Mouse (Mus musculus) heart, adult 11 months (tissue): Measurements from ENCODE around the gene Katnal1.

ENCODE experiments used
- DNase-seq: peaks from one replicate; pipeline ENCODE4 v3.0.0; 2022

Katnal1 gene

DNA sequence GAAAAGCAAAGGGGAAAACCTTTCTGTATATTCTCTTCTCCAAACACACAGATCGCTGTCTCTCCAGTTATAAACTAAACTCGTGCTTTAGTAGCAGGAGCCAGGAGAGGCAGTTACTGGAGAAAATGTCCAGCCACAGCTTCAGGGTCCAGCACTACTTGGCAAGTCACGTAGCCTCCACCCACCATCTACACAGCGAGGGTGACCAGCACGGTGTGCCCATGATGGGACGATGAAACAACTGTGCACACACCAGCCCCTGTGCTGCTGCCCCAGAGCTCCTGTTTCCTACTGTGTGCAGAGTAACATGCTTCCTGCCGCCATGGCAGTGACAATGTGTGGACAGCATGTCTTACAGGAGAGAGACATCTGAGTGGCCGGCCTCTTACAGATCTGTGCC lies 56.0 kb downstream of the Katnal1 start:
- peak; percentile 88 for DNase-seq

- no peak for DNase-seq
These were observed 59.5 kb downstream of the Katnal1 start for GRCm38 (mm10) chr5:148869583-148869982.

DNA sequence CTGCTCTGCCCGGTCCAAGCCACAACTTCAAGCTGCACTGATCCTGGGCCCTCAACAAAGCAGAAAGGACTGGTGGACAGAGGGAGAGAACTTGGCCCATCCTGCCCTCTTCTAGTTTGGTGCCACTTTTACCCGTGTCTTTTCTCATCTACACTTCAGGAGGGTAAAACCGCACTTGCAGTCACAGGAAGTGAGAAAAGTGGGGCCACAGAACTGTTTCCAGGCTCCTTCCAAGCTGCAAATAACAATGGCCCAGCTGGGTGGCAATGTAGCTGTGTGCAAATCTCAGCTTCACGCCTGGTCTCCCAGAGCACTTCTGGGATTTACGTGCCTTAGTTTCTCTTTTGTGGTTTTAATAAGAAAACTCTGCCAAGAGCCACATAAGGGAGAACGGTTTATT lies 61.4 kb downstream of the Katnal1 start:
- DNase-seq, result no peak

DNA sequence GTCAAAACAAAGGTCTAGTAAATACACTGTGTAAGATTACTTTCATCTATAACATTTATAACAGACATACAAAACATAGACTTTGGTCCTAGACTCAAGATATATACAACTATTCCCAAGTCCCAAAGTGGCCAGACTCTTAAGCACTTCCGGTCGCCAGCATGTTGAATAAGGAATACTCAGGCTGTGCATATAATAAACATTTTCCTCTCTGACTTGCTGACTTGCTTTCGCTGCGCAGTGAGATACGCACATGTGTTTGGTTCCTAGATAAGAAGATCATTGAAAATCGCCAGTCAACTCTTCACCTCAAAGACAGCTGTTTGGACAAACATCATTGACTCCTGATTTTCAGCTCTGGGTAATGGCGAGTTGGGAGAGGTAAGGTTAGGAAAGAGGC lies 61.9 kb downstream of the Katnal1 start:
- DNase-seq, result no peak

GRCm38 (mm10) chr5:148866571-148866970 lies 62.5 kb downstream of the Katnal1 start:
- peak; percentile 71 for DNase-seq

DNA sequence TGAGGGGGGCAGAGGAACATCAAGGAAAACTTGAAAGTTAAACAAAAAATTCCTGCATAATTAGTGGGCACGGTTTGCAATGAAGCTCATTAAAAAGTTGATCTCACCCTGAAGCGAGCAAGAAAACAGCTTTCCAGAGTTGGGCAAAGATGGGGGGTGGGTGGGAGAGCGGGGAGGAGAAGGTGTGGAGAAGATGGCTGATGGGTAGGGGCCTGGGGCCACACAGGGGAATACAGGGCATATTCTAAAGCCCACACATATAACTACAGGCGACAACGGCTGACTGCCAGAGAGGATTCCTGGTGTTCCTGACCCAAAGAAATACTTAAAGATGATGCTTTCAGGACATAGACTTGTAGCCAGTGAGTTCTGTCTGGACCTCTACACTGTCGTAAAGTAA lies 65.7 kb downstream of the Katnal1 start:
- DNase-seq, result no peak

- no peak for DNase-seq
These were observed 66.3 kb downstream of the Katnal1 start for GRCm38 (mm10) chr5:148862853-148863252.

- DNase-seq, result no peak
These were observed 67.0 kb downstream of the Katnal1 start for GRCm38 (mm10) chr5:148862136-148862535.

GRCm38 (mm10) chr5:148857522-148857921 lies 71.6 kb downstream of the Katnal1 start:
- no peak for DNase-seq

DNA sequence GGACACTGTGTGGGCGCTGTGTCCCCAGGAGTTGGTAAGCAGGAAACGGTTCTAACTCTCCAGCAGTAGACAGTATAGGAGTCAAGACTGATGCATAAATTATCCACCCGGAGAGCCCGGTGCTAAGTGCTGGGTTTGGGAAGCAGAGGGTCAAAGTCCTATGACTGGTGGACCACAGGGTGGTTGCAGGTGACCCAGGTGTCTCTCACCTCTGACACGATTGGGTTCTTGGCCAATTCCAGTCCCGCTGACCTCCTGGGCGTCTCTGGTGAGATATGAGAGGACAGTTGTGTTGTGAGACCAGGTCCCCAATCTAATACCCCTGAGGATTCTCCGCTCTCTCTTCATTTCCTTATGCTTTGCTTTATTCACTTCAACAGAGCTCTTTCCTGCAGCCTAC lies 74.1 kb downstream of the Katnal1 start:
- DNase-seq, result no peak

GRCm38 (mm10) chr5:148854166-148854565 lies 75.0 kb downstream of the Katnal1 start:
- DNase-seq, result no peak

DNA sequence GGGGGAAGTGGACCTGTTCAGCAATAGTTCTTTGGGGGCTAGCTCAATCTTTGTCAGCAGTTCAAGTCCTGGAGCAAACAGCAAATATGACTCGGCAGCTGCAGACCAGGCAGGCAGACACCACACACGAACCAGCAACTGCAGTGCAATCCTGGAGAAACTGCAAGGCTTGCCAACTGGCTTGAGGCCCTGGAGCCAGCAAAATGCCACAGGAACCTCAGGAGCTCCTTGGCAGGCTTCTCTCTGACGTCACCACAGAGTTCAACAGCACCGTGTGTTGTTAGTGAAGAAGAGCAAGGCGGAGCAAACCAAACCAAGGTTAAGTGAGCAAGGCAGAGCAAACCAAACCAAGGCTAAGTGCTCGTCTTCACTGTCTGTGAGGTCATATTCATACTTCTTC lies 79.6 kb downstream of the Katnal1 start:
- no peak for DNase-seq

DNA sequence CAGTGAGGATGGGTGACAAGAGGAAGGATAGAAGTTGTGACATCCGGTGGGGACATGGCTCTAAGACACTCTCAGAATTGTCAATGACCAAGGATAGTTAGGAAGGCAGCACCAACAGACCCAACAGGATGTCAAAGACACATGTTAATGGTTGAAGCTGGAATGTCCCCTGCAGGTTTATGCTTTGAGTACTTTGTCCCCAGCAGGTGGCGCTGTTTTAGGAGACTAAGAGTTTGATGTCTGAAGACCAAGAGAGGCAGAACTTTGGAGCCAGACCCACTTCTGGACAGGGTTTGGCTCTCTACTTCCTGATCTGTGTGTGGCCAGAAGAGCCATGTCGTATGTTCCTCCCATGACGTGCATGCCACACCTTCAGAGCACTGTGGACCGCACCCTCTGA lies 82.1 kb downstream of the Katnal1 start:
- DNase-seq, result no peak

- no peak for DNase-seq
These were observed 92.1 kb downstream of the Katnal1 start for GRCm38 (mm10) chr5:148837069-148837468.

DNA sequence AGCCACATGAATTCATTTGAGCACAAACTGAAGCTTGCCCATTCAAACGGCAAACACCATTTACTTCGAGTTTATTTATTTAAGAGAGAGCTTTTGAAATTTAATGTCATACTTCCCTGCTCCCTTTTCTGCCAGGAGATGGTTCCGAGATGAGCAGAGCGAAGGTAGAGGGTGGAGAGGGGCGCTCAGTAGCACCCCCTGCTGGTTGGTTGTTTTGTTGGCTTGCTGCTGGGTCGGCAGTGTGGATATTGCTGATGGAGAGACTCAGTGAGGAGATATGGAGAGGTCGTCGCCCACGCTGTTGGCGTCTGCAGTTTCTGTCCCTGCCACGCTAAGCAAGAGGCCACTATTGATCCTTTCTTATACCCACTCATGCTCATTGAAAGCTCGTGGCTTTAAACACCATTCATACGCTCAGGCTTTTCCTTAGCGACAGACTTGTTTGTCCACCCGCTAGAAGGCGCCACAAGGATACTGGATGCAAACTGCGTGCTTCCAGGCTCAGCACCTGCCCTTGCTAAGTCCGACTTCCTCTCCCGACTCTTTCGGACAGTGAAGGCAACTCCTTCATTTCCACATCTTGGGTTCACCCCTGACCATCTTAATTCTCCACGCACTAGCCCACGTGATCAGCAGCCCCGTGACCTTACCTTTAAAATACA lies 97.4 kb downstream of the Katnal1 start:
- DNase-seq, result peak; percentile 95

GRCm38 (mm10) chr5:148831141-148831547 lies 98.0 kb downstream of the Katnal1 start:
- peak; percentile 92 for DNase-seq

DNA sequence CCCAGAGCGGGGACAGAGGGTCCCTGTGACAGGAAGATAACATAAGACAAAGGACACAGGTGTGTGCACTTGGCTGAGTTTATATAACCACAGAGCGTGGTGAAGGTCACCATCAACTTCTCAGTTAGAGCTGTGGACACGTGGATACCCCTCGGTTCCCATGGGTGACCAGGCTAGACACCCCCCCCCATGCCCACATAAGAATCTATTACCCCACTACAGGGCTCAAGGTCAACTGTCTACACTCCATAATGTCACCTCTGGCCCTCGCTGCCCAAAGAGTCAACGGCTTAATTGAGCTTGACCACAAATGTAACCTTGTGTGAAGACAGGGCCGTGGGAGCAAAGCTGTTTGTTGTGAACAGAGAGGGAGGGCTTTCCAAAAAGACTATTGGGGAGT lies 103.4 kb downstream of the Katnal1 start:
- DNase-seq, result no peak

GRCm38 (mm10) chr5:148822772-148823171 lies 106.3 kb downstream of the Katnal1 start:
- DNase-seq, result no peak
